Mouse (Mus musculus): ENCODE results near the gene Cldn10.
"Not testable (repeated sequence)": the region's sequence is repeated elsewhere in the genome, so short reads cannot be mapped to it uniquely, and the experiment has no call there.

Cldn10 gene

GRCm38 (mm10) chr14:118787621-118788020, at the start of gene Cldn10:
Gene Cldn10 (plus strand): TSS chr14:118787908.
- DNase-seq (ENCODE audit: low spot score): no peak

GRCm38 (mm10) chr14:118741780-118742179, 45.9 kb upstream of the Cldn10 start:
- DNase-seq (ENCODE audit: low spot score): no peak

GRCm38 (mm10) chr14:118742862-118743261, 44.8 kb upstream of the Cldn10 start:
- DNase-seq (ENCODE audit: low spot score): no peak

GRCm38 (mm10) chr14:118749068-118749467, 38.6 kb upstream of the Cldn10 start:
- no peak for DNase-seq (ENCODE audit: low spot score)

GRCm38 (mm10) chr14:118749715-118750114, 38.0 kb upstream of the Cldn10 start:
- no peak for DNase-seq (ENCODE audit: low spot score)

- DNase-seq (ENCODE audit: low spot score): no peak
These were observed 37.1 kb upstream of the Cldn10 start for GRCm38 (mm10) chr14:118750505-118751192.

GRCm38 (mm10) chr14:118751193-118751753, 36.4 kb upstream of the Cldn10 start:
- no peak for DNase-seq (ENCODE audit: low spot score)

- no peak for DNase-seq (ENCODE audit: low spot score)
These were observed 31.7 kb upstream of the Cldn10 start for GRCm38 (mm10) chr14:118756015-118756414.

GRCm38 (mm10) chr14:118756566-118756965, 31.1 kb upstream of the Cldn10 start:
- no peak for DNase-seq (ENCODE audit: low spot score)

GRCm38 (mm10) chr14:118763362-118763761, 24.3 kb upstream of the Cldn10 start:
- not testable (repeated sequence) for DNase-seq (ENCODE audit: low spot score)

GRCm38 (mm10) chr14:118763917-118764495, 23.7 kb upstream of the Cldn10 start:
- no peak for DNase-seq (ENCODE audit: low spot score)

- DNase-seq (ENCODE audit: low spot score): no peak
These were observed 22.4 kb upstream of the Cldn10 start for GRCm38 (mm10) chr14:118765306-118765705.

- DNase-seq (ENCODE audit: low spot score): no peak
These were observed 21.8 kb upstream of the Cldn10 start for GRCm38 (mm10) chr14:118765951-118766350.

- DNase-seq (ENCODE audit: low spot score): no peak
These were observed 21.3 kb upstream of the Cldn10 start for GRCm38 (mm10) chr14:118766368-118766767.

- peak; percentile 67 for DNase-seq (ENCODE audit: low spot score)
These were observed 19.9 kb upstream of the Cldn10 start for GRCm38 (mm10) chr14:118767673-118768353.

GRCm38 (mm10) chr14:118768354-118768713, 19.4 kb upstream of the Cldn10 start:
- no peak for DNase-seq (ENCODE audit: low spot score)

- no peak for DNase-seq (ENCODE audit: low spot score)
These were observed 14.0 kb upstream of the Cldn10 start for GRCm38 (mm10) chr14:118773668-118774067.

GRCm38 (mm10) chr14:118774507-118775428, 12.9 kb upstream of the Cldn10 start:
- DNase-seq (ENCODE audit: low spot score): no peak

- no peak for DNase-seq (ENCODE audit: low spot score)
These were observed 12.2 kb upstream of the Cldn10 start for GRCm38 (mm10) chr14:118775554-118775953.

- no peak for DNase-seq (ENCODE audit: low spot score)
These were observed 11.3 kb upstream of the Cldn10 start for GRCm38 (mm10) chr14:118776372-118776771.

- DNase-seq (ENCODE audit: low spot score): no peak
These were observed 10.2 kb upstream of the Cldn10 start for GRCm38 (mm10) chr14:118777478-118777877.

- no peak for DNase-seq (ENCODE audit: low spot score)
These were observed 6.1 kb upstream of the Cldn10 start for GRCm38 (mm10) chr14:118781601-118782000.

Data from ovary, postnatal 14 days (tissue).